Mouse (Mus musculus) urinary bladder, adult 2 months (tissue): ENCODE results near the gene Cep83. TPM values are rescaled to one million over a fixed set of nuclear protein-coding genes. Genes with fewer than 3 reads are reported as not detected.

Experiments
- DNase-seq: peaks from one replicate; pipeline ENCODE4 v3.0.0; 2022; ENCODE audit warnings: low spot score
- polyA plus RNA-seq: library from polyadenylated mRNA; depleted of rRNA; stranded (reverse); fragments of >200 nt; gene quantifications from 2 replicates; pipeline ENCODE4 v1.2.3, GENCODE M21; 2012

The Cep83 gene
- polyA plus RNA-seq, 1 experiment: 10.8 TPM

DNA sequence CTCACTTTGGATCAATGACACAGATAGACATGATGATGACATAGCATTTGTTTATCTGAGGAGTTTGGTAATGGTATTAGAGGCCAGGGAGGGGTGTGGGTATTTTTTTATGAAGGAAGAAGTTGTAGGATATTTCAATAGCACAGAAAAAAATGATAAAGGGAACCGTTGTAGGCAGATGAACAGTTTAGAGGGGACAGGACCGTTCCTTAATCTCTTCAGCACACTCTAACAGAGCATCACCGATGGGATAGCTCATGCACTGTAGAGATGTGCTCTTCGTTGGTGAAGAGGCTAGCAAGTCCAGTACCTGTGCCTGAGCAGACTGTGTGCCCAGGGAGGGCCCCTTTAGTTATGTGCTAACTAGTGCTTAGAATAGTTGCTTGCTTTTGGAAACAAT, 90.9 kb downstream of the Cep83 start:
- no peak for DNase-seq

DNA sequence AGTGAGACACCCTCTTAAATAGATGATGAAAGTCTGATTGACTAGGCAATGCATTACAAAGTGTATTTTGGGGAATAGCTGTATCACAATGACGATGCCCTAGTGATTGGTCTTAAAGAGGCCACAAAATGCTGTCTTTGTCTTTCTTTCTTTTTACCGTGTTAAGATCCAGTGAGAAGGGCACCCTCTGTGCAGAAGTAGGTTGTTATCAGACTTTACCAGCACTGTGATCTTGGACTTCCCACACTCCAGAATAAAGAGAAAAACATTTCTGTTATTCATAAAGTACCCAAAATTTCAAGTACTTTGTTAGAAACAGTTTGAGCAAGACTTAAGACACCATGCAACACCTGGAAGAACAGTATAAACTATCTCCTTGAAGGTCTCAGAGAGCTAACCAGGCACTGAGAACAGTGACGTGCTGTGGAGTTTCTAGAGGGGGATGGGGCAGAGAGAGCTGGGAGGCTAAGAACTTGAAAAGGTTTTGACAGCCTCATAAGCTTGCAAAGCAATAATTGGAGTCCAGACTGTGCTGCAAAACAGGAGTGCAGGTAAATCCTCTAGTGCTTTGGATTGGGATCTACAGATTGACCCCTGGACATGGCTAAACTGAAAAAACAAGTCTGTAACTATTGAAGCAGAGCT, 92.3 kb downstream of the Cep83 start:
- DNase-seq: no peak

DNA sequence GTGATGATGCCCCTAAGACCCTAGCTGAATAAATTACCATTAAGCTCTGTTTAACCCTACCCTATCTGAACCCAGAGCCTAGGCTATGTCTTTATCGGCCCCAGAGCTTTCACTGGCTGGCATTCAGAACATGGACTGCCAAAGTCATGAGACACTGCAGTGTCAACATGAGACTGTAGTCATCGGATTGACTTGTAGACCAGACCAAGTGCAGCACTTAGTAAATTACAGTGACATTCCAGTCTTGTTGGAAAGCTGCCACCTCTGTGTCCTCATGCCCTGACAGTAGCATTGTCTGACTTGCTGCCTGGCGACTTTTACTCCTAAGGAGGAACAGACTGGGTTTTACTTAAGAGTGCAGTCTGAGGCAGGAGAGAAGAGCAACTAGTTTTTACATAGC, 100.8 kb downstream of the Cep83 start:
- no peak for DNase-seq

DNA sequence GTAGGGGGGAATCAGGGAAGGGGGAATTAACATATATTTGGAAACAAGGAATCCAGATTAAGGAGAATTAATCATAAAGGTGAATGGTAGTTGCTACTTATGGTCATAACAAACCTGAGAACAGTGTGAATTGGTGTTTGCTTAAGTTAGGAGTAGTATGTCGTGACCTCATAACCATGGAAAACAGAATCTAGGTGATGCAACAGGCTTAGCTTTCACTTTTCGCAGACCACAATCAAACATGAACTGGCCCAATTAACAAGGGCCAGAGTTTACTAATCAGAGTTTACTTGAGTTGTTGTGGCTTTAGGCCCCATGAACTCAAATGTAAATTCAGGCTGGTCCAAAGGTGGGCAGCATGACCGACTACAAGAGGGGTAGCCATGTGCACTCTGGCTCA, 105.5 kb downstream of the Cep83 start:
- DNase-seq: no peak

DNA sequence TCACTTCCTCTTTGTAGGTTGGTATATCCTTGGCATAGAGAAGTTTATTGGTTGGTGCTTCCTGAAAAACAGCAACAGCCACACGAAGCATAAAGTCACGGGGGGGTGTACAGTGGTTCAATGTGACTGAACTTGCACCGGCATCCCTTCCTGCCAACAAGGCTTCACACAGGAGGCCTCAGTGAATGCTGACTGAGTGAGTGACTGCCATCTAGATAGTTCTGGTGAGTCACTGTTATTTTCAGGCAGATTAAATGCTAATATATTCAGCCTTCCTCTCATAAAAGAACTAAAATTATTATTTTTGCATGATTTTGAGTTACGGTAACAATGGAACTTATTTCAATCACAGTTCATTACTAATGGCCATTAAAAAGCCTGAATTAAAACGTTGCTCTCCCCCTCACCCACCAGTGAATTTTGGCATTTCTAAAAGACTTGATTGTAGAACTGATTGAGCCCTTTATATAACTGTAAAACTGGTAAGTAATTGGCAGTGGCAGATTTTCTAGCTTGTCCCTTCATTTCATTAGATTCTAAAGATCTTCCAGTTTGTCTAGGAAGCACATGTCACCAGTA, 106.3 kb downstream of the Cep83 start:
- no peak for DNase-seq

DNA sequence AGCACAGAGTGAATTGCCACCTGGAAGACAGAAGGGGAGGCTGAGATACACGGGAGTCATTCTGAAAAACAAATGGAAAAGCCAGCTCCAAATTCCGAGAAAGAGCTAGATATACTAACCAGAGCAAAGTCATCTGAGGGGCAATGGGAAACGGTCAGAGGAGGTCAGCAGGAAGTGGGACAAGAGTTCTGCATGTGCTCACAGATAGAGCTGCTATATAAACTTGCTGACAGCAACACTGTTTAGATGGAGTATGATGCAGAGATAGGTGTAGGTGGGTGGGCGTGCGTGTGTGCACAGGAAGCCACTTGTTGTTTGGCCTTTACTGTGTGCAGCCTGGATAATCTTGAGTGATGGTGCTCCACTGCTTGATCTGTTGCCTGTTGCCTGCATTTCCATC, 109.7 kb downstream of the Cep83 start:
- no peak for DNase-seq

DNA sequence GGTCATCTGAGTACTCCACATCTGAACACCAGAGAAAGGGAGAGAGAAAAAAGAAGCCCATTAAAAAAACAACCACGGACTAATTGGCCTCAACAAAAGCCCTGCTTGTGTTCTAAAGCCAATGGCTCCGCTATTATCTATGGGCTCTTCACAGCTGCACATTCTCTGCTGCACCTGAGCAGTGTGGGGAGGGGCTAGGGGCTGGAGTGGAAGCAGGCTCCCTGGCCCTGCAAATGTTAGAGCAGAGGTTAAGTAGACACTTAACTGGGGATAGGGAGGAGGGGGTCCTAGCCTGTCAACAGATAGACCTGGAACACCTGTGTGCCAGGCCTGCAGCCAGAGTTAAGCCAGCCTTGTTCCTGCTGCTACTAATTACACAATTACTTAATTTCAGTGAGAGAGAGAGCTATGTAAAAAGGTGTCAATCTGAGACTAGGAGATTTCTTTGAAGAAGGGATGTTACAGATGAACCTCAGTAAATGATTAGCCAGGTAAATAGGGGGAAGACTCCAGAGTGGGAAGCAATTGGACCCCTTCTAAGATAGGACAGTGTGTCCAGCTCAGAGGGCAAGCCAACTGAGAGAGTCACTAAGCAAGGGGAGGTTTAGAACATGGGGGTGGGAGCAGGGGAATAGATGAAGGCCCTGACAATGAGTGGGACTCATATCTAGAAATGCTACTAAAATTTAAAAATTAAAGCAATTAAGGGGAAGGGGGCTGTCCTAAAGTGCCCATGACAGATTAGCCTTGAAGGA, 111.2 kb downstream of the Cep83 start:
- DNase-seq: no peak

DNA sequence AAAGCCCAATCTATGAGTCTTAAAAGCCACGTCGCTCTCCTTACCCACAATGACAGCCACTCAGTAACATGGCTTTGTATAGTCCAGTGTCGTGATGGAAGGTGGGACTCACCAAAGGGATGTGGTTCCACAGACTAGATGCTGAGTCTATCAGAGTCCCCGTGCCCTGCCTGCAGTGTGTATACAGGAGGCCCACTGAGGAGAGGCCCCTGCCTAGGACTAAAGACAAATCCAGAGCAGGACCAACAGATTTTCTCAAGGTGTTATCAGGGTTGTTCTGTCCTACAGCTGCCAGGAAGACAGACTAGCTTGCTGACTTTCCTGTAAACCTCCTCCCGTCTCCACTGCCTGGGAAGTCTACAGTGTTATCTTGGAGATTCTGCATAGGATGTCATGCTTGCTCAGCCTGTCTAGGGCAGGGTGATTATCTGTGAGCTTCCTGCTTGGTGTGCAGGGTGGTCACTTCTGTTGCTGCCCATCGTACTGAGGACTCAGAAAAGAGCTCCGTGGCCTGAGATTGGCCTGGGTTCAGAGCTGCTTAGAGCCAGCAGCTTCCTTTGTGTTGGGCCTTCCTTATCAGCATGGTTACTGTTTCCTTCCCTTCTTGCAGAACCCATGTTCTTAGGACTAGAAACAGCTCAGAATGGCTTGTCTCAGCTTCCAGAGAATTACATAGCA, 112.4 kb downstream of the Cep83 start:
- no peak for DNase-seq

DNA sequence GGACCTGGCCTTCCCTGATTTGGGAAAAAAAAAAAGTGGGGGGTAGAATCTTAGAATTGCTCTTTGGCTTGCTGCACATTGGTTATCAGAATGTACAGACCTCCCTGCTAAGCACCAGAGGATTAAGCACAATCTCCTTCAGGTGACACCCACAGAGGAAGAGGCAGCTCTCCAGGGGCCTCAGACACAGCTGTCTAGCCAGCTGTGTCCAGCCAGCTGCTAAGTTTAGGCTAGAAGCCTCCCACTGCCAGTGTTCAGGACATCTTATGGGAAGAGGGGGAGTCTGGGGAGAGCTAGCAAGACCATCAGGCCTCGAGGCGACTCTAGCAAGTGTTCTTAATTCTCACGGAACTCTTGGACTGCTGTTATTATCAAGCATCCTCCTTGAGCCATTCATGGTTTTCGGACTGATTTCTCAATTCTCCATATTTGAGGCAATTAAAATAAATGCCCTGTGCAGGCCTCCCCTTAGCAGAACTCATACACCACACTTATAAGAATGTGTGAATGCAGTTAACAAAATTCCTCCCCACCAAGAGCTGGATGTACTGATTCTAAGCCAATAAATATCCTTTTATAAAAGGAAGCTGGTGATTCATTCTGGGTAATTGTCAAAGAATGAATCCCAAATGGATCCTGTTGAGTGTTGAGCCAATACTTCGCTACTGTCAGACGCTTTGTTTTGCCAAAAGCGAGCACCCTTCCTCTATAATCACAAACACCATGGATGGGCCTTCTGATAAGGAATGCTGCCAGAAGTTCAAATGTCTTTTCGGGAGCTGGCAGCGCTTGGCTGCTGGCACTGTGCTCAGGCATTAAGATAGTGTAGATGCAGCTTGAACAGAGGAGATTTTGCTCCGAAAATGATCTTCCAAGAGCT, 115.8 kb downstream of the Cep83 start:
- no peak for DNase-seq

DNA sequence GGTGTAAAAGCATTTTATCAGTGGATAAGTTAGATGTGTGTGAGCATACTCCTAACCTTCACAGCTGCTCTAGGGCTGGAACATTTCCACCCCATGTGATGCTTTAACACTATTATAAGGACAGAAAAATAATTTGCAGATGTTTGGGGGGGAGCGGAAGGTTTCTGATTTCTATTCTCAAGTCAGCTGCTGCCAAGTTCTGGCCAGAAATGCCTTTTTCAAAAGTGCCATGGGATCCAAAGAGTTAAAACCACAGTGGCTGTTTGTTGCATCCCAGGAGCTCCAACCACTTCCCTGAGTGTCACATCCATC, 116.4 kb downstream of the Cep83 start:
- no peak for DNase-seq

DNA sequence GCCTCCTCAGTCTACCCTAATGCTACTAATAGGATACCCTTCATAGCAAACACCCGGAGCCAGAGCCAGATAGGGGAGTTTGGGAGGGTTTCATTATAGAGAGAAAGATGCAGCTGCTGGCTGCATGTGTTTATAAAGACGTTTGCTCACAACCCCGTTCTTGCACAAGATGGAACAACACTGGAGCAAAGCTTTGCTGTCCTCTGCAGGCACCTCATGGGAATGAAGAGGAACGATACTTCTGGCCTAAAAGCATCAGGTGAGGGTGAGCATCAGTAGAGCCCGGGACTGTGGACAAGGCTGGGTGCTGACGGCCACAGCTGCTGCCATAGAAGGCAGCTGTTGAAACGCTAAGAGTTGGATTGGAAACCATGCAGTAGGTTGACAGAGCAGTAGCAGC, 118.9 kb downstream of the Cep83 start:
- no peak for DNase-seq

DNA sequence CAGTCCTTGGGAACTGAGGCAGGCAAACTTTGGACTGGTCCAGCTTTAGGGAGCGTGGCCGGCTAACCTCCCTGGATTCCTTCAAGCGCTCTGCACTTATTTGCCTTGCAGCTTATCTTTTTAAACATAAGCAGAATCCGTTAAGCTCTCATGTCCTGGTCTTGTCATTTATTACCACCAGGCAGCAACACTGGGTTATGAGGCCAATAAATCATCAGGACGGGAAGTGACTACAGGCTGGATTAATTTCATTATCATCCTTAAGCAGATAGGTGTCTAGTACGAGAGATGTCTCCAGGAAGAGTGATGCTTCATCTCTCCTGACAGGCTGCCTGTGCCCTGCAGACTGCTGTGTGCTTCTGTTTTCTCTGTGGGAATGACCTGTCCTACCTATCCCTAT, 119.8 kb downstream of the Cep83 start:
- DNase-seq: no peak

DNA sequence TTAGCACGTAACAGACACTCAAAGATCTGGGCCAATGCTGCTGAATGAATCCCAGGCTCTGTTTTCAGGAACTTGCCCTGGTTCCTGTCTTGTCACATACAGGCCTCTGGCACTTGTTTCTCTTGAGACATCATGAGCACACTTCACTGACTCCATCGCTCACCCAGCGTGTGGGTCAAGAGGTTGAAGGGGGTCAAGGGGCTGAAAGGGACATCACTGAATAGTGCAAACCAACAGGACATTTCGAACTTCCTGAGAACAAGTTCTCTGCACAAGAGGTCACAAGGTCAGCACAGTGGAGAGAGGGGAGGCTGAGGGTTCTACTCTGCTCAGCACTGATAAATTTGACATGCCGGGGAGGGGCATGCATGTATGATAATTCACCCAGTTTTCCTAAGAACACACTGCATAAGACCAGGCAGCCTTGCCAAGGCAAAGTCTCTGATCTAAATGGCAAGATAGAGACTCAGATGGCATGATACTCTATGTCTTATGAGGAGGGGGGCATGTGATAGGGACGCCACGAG, 121.6 kb downstream of the Cep83 start:
- DNase-seq: no peak

DNA sequence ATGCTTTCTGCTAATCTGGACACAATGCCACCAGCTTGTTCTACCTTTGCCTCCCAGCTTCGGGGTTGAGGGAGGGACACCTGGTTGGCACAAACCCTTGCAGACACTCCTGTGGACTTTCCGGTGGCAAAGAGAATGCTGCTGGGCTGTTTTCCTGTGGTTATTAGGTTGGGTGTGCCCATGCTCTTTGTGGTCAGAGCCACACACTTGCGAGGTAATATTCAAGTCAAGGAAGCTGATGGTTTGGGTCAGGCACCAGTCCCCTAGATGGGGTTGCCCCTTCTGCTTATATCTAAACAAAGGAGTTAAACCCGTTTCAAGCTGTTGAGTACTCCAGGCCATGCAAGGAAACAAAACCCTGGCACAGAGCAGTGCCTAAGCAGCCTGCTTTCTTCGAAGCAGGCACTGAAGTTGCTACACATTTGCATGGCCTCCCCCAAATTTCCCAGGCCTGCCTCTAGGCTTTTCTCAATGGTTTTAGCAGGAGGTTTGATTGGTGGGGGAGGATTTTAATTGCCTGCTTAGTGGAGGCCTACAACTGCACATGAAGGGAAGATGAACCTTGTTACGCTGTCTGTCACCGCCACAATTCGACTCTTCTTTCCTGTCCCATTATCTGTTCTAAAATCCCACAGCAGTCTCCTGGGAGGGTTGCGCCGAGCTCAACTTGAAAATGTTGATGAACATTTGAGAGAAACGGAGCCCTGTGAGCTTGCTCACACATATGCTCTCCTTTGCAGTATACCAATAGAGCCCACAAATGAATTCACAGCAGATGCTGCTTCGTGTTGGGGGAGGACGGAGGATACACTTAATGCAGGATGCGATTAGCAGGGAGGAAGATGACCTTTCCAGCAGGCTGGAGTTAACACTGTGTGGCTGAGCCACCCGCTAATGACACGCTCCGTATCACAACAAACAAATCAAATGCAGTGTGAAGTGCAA, 123.7 kb downstream of the Cep83 start:
- no peak for DNase-seq

DNA sequence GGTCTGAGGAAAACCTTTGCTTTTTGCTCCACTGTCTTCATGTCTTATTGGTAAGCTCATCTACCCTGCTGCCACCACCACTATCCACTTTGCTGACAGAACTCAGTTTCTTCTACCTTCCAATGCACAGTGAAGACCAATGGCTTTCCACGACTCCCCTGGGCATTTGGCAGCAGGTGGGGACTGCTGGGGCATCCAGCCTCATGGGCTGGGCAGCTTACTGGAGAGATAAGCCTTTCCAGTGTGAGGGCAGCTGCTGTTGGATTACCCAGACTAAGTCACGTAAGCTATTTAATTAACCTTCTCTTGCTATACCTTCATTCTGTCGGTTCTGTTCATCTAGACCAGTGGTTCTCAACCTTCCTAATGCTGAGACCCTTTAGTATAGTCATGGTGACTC, 129.7 kb downstream of the Cep83 start:
- DNase-seq: no peak

DNA sequence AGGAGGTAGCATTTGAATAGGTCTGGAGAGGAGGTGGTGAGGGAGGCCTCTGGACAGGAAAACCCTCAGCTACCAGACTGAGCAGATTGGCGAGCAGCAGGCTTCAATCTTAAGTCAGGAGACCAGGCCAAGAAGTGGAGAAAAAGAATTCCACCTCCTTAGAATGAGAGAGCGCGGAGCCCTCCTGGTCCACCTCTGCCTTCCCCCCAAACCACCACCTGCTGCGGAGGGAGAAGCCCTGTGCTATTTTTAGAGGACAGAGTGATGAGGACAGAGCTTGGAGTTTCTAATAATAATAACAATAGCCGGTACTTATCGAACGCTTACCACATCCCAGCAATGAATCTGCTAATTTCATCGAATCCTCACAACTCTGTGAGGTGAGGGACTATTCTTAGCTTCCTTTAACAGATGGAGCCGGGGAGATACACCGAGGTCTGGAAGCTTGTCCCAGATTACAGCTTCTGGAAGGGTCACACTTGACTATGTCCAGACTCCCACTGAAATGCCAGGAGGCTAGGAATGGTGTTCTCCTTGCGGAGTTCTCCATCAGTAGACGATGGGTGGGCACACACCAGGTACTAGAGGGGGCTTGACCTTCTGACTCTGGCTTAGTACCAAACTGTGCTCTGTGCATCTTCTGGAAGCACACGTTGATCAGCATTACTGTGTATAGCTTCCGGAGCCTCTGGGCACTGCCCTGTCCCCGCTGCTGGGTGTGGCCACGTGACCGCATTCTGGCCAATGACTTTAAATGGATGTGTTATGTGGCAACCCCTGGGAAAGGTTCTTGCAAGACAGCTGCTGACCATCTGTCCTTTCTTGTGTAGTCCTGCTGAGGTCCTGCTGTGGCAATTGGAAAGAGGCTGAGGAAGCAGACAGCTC, 130.6 kb downstream of the Cep83 start:
- DNase-seq: no peak

DNA sequence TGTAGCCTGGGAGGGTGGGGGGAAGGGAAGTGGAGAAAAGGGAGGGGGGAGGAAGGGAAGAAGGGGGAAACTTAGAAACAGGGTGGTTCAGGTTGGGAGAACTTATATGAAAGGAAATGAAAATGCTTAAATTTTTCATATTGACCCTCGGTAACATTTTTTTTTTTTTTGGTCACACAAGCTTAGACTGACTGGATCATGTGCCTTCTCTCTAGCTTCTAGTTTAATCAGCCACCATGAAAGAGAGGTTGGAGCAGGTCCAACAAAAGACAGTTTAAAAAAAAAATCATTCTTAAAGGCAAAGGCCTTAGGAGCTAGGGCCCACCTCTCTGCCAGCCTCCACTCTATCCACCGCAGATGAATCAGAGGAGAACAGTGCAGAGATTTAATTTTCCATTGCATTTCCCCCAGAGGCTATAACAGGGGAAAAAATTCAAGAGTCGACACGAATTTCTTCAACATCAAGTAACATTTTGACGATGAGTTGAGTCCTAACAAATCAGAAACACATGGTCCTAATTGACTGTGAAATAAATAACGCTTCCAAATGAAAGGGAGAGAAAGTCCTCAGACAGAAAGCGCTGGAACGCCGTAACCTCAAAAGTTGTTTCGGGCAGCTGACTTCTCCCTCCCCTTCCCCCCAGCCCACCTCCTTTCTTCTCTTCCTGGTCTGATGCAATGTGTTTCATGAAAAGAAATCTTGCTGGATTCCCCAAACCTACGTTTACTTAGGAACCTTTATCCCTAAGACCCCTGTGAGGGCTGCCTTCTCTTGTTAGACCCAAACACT, 135.7 kb downstream of the Cep83 start:
- DNase-seq: no peak

DNA sequence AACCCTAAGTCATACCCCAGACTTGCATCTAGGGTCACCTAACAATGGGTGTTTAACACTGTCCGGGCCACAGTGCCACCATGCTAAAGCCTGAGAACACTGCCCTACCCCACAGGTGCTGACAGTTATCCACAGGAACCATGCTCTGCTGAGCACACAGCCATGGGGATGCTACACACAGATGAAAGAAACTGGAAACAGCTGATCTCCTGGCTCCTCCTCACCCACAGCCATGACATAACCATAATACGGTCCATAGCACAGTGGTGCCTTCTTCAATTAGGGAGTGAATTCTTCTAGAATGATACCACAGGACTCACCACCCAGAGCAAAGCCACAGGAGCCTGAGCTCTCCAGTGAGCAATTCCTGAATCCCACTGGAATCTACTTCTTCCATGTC, 137.5 kb downstream of the Cep83 start:
- DNase-seq: no peak

DNA sequence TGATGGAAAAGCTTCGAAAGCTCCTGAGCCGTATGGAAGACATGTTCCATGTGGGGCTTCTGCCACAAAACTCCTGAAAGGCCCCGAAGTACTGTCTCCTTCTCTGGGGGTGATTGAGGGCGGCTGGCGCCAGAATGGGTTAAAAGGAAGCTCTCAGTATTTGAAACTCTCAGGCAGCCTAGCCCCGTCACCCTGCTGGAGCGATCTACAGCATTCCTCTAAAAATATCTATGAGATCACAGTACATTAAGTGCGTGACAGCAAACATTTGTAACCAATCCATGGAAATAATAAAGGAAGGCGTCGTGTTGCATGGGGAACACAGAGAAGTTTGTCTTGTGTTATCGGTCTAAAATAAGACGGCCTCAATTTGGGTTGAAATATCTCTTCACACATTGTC, 138.0 kb downstream of the Cep83 start:
- no peak for DNase-seq
